Mouse (Mus musculus): ENCODE results near the gene Gpr146.

GRCm38 (mm10) chr5:139380385-139381248, 3.1 kb downstream of the Gpr146 start:
- peak; percentile 58; the same call in 1 of the 2 replicates for TF ChIP-seq EP300 (IDR thresholded peaks at IDR 0.05; ENCODE audit: low read depth)
- TF ChIP-seq CTCF (IDR thresholded peaks at IDR 0.05; ENCODE audit: low read depth), result no peak

All from heart, postnatal 0 days (tissue).